Mouse (Mus musculus) adrenal gland, adult 8-10 months (tissue): ENCODE measurements around the gene Golga2. TPM values are rescaled to one million over a fixed set of nuclear protein-coding genes. Genes with fewer than 3 reads are reported as not detected.

ENCODE experiments used
- DNase-seq: peaks from one replicate; pipeline ENCODE4 v3.0.0; 2022
- total RNA-seq, 4 experiments: library from RNA; stranded (reverse); gene quantifications; 2 replicates each; pipeline ENCODE4 v1.2.4; 2022

The Golga2 gene
- total RNA-seq, result 10 to 100 TPM; 68.4 to 97.0 (median 84.9) TPM

- DNase-seq, result peak; percentile 35
Measured at GRCm38 (mm10) chr2:32287334-32287840, at the start of gene Golga2. TSS of gene Golga2 (plus strand) at chr2:32287384.

DNA sequence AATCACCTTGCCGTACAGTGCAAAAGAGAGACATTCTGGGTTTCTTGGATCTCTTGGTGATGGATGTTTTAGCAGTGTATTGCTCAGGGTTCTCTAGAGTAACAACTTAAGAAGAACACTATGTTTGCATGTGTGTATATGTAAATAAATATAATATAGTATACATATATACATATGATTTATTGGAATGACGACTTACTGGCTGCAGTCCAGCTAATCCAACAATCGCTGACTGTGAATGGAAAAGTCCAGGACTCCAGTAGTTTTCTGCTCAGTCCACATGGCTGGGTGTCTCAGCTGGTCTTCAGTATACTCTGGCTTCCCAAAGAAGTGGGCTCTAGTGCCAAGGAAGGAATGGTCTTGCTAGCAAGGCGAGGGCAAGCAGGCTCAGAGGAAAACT lies 49.6 kb upstream of the Golga2 start:
- DNase-seq, result no peak

GRCm38 (mm10) chr2:32238708-32239435 lies 48.3 kb upstream of the Golga2 start:
- DNase-seq, result no peak

- no peak for DNase-seq
Measured at GRCm38 (mm10) chr2:32240591-32240990, 46.6 kb upstream of the Golga2 start.

- DNase-seq, result no peak
Measured at GRCm38 (mm10) chr2:32242986-32243385, 44.2 kb upstream of the Golga2 start.

DNA sequence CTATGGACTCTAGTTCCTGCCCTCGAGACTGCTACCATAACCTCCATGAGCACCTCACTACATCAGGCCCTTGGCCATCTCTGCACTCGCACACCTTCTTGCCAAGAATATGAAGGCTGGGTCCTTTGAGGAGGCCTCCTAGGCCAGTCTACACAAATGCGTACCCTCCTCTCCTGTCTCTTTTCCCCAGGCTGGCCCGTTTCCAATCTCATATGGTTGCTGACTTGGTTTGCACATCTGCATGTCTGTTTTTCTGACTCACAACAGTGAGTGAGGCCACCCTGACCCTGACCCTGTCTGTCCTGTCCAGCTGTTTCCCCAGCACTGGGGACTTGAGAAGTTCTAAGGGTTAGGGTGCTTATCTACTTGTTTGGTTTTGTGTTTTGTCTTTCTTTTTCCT lies 40.4 kb upstream of the Golga2 start:
- DNase-seq, result no peak

DNA sequence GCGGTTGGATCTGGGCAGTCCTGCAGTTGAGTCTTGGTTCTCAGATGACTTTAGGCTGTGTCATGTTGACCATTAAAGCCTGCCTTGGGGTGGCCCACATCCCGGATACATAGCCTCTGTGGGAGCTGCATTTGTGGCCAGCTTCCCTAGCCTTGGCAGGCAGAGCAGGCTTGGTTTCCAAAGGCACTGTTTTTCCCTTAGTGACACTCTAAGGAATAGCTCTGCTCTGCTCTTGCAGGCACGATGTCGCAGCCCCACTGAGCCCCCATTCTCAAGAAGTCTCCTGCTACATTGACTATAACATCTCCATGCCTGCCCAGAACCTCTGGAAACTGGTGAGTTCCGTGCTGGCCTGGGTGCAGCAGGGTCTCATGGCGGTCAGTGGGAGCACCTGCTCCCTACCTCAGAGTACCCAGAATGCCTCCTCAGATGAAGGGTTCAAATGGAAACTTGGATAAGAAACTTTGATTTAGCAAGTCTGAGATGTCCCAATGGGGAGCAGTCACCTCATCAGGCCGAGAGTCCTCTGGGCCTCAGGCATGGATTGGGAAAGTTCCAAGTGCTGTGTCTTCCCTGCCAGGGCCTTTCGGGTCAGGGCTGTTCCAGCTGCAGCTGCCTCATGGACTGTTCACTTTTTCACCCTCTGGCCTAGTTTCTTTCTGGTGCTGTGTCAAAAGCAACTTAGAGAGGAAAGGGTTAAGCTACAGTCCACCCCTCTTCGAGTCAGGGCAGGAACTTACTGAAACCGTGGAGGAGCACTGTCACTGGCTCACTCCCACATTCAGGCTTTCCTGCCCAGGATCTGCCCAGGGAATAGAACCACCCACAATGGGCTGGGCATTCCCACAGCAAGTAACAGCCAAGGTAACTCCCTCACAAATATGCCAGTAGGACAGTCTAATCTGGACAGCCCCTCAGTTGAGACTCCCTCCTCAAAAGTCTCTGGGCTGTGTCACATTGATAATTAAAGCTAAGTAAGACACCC lies 38.5 kb upstream of the Golga2 start:
- peak; percentile 58 for DNase-seq

GRCm38 (mm10) chr2:32251791-32252527 lies 35.2 kb upstream of the Golga2 start:
- DNase-seq, result no peak

GRCm38 (mm10) chr2:32252658-32253057 lies 34.5 kb upstream of the Golga2 start:
- no peak for DNase-seq

DNA sequence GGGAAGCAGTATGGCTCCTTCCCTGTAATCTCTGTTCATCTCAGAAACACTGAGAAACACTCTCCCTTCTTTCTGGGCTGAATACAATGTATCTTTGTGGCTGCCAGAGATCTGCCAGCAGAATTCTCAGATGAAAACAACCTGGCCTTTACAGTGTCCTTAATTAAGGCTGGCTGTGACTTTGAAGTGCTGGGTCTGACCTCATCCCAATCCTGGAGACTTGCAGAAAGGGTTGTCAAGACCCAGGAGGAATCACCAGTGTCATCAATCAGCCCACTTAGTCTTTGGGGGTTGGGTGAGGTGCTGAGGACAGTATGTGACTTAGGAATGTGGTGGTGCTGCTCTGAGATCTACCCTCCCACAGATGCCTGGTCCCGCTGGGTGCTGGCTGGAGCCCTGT lies 33.8 kb upstream of the Golga2 start:
- DNase-seq, result no peak

DNA sequence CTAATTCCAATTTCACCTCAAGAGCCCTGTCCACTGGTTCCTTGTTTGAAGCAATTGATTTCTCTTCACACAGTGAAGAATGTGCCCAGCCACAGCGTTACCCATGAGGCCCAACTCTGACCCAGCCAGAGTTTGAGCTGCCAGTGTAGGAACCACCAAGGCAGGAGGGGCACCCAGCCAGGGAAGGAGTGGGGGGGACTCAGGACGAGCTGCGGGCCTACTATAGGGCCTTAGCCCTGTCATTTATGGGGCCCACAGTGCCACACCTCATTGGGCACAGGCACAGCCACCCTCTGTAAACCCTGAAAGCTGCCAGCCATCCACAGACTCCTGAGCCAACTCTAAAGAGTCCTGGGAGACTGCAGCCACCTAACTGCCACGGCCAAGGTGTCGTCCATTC lies 32.6 kb upstream of the Golga2 start:
- no peak for DNase-seq

- no peak for DNase-seq
Measured at GRCm38 (mm10) chr2:32256273-32256672, 30.9 kb upstream of the Golga2 start.

GRCm38 (mm10) chr2:32258887-32259533 lies 28.2 kb upstream of the Golga2 start:
- DNase-seq, result no peak

DNA sequence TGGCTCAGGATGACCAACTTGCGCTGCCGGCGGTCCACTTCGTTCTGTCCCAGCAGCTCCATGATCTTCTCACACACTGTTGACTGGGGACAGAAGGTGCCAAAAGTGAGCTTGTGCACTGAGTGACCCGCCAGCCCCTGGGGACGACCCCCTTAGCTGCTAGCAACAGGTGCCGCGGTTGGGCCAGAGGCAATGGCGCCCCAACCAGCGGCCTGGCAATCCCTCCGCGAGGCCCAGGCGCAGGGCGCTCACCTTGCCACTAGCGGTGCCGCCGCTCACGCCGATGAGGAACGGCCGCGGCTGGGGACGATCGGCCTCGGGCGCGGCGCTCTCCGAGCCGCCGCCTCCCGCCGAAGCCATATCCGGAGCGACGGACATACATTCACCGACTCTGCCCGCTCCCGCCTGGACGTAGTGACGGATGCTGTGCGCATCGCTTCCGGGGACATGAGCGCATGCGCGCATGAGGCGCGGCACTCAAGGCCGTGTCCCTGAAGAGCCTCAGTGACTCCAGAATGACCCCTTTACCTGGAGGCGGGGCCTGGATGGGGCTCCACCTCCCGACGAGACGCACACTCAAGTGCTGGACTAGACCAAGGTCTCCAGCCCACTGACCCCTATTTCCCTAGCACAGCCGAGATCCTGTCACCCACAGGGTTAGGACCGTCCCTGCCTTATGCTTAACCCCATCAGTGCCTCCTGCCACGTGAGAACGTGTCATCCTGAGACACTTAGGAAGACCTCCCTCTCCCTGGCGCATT lies 27.3 kb upstream of the Golga2 start, which contains the start of gene Uck1:
Gene Uck1 (minus strand): TSS at position 503 of the 761 bp plus-strand sequence.
- peak; percentile 93 for DNase-seq

DNA sequence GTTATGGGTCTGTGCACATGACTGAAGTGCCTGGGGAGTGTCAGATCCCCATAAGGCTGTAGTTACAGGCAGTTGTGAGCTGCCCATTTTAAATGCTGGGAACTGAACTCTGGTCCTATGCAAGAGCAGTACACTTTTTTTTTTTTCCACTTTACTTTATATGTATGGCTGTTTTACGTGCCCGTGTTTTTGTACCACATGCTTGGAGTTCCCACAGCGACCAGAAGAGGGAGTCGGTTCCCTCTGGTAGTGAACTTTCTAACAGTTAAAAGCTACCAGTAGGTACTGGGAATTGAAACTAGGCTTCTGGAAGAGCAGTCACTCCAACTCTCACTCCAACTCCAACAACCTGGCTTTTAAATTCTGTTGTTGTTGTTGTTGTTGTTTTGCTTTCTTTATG lies 26.5 kb upstream of the Golga2 start:
- no peak for DNase-seq

GRCm38 (mm10) chr2:32275823-32276222 lies 11.4 kb upstream of the Golga2 start:
- DNase-seq, result no peak

GRCm38 (mm10) chr2:32282289-32282688 lies 4.9 kb upstream of the Golga2 start:
- no peak for DNase-seq

DNA sequence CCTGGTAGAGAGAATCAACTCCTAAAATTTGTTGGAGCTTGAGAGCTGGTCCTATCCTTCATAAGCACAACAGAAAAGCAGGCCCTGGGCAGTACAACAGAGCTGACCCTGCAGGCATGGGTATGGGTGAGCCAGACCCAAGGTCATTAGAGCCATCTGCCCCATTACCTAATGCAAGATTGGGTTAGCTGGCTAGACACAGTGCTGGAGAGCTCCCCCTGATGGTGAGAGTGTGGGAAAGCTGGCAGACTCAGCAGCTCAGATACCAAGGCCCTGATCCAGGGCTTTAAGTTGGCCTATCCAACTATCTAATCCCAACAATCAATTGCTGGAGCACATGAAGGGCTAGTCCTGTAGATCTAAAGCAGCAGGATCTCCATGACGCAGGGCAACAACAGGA lies 4.5 kb upstream of the Golga2 start:
- peak; percentile 77 for DNase-seq

- DNase-seq, result no peak
Measured at GRCm38 (mm10) chr2:32283986-32284385, 3.2 kb upstream of the Golga2 start.

DNA sequence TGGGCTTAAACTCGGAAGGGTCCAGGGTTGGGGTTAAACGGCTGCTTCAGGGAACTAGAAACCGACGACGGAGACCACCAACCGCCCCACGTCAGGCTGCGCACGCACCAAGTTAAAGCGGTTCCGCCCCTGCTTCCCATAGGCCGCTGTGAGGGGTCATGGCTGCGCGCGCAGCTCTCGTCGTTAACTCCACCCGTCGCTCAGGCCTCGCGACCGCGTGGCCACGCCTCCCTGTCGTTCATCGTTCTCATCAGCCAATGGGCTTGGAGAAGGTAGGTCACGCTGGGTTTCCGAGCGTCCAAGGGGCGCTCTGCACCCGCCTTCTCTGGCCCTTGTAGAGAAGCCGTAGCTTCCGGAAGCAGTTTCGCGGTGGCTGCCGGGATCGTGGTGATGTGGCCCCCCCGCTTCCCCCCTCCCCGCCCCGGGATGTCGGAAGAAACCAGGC lies 761 bp downstream of the Golga2 start, which contains the start of gene Swi5:
Gene Swi5 (minus strand): TSS at position 153 of the 445 bp plus-strand sequence.
- peak; percentile 96 for DNase-seq

- DNase-seq, result no peak
Measured at GRCm38 (mm10) chr2:32288371-32288931, 1.3 kb downstream of the Golga2 start.
